Mouse (Mus musculus) cerebellum, adult 2 months (tissue): Measurements from ENCODE around the gene Hdac1. TPM values are rescaled to one million over a fixed set of nuclear protein-coding genes. Genes with fewer than 3 reads are reported as not detected.

Source experiments
- DNase-seq, 2 experiments: peaks; one replicate each; pipeline ENCODE4 v3.0.0; 2021
- H3K27ac ChIP-seq: fragments of 200-500 bp; 2 replicates; pipeline ENCODE4 v1.5.1; 2012; ENCODE audit warnings: low read length, control low read depth, inconsistent platforms; ENCODE audit not compliant: insufficient read depth
- H3K27me3 ChIP-seq: fragments of 200-500 bp; 2 replicates; pipeline ENCODE4 v1.6.1; 2012; ENCODE audit warnings: inconsistent platforms, mild to moderate bottlenecking, low read length, moderate library complexity; ENCODE audit not compliant: control insufficient read depth, insufficient read depth
- H3K4me1 ChIP-seq: fragments of 200-500 bp; 2 replicates; pipeline ENCODE4 v1.6.1; 2011; ENCODE audit warnings: low read length; ENCODE audit not compliant: control insufficient read depth, insufficient read depth
- H3K4me3 ChIP-seq: fragments of 200-500 bp; replicated peaks from 2 replicates; pipeline ENCODE3; 2011; ENCODE audit warnings: mild to moderate bottlenecking, low read depth, low read length, control low read depth; ENCODE audit not compliant: insufficient read depth
- CTCF ChIP-seq: fragments of 200-500 bp; IDR thresholded peaks from 2 replicates; pipeline ENCODE4 v1.5.1; 2011; ENCODE audit warnings: low read depth, mild to moderate bottlenecking, control low read depth, low read length, moderate library complexity, borderline replicate concordance; ENCODE audit not compliant: insufficient read depth
- POLR2A ChIP-seq: fragments of 200-500 bp; IDR thresholded peaks from 2 replicates; pipeline ENCODE4 v1.6.1; 2011; ENCODE audit warnings: low read length, control low read depth, borderline replicate concordance; ENCODE audit not compliant: insufficient read depth
- WGBS: fragments of 180-500 bp; shearing (Covaris S2); methylation state at CpG from one replicate; pipeline ENCODE4 v1.1.7; 2018; 5-methylcytosine and 5-hydroxymethylcytosine counted together
- polyA plus RNA-seq: library from polyadenylated mRNA; depleted of rRNA; stranded (reverse); fragments of >200 nt; gene quantifications from 2 replicates; pipeline ENCODE4 v1.2.3, GENCODE M21; 2012

The Hdac1 gene
- polyA plus RNA-seq, 1 experiment, result 61.5 TPM

GRCm38 (mm10) chr4:129513891-129514290, 28.6 kb downstream of the Hdac1 start:
- H3K4me3 ChIP-seq, result peak overlapping the region; percentile 32
- DNase-seq, result no peak
- WGBS, result 1% methylated on average over 52 of the region's 57 CpGs
- peaks cover 3% of the 10 kb centered on the region; the same call in 1 of the 2 replicates for H3K27me3 ChIP-seq
- no peak overlapping the region for H3K27ac ChIP-seq
- no peaks in the 10 kb centered on the region for H3K4me1 ChIP-seq
- no peak for TF ChIP-seq CTCF
- no peak for TF ChIP-seq POLR2A

DNA sequence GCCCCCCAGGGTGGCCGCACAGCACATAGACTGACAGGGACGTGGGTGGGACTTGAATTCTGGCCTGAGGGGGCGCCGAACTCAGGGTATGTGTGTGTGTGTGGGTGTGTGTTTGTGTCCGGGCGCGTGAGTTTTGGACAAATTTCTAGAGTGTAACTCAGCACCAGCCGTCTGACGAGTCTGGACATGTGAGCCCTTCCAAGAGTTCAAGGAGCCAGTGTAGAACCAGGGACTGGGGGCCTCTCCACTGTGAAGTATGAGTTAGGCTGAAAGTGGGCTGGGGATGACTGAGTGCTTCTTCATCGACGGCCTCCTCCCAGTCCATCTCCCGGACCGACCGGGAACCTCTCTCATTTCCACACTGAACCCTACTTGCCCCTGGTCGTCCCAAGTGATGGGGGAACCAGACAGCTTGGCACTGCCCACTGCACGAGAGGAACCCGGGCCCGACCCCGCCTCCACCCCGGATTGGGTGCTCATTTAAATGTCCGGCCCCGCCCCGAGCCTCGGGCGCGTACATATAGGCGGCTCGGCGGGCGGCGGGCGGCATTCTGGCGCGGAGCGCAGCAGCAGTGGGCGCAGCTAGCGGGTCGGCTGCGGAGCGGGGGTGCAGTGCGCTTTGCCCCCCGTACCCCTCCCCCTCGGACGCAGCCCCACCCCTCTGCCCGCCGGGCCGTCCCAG, 29.3 kb downstream of the Hdac1 start, which contains the start of gene Marcksl1:
Marcksl1 (plus strand) TSS at position 496 of the 682 bp plus-strand sequence.
- 12% methylated on average over 46 of the region's 47 CpGs for WGBS
- Histone ChIP-seq H3K27me3 (peaks cover 3% of the 10 kb centered on the region; the same call in 1 of the 2 replicates), H3K27ac (no peak within 1 kb of the TSS), H3K4me3 (peak within 1 kb of the TSS; percentile 32), H3K4me1 (no peaks in the 10 kb centered on the region)
- peak; percentile 29 to 38 for DNase-seq
- TF ChIP-seq POLR2A (no peak), CTCF (no peak)

GRCm38 (mm10) chr4:129511413-129512096, 31.0 kb downstream of the Hdac1 start:
- TF ChIP-seq POLR2A (no peak), CTCF (no peak)
- no peaks in the 10 kb centered on the region for H3K4me1 ChIP-seq
- H3K27ac ChIP-seq, result peak overlapping the region; percentile 43; the same call in 1 of the 2 replicates
- peaks cover 3% of the 10 kb centered on the region; the same call in 1 of the 2 replicates for H3K27me3 ChIP-seq
- no peak overlapping the region for H3K4me3 ChIP-seq
- DNase-seq, result no peak
- 48% methylated on average over 6 of the region's 6 CpGs for WGBS

- Histone ChIP-seq H3K4me1 (no peaks in the 10 kb centered on the region), H3K27me3 (peaks cover 3% of the 10 kb centered on the region; the same call in 1 of the 2 replicates), H3K27ac (peak overlapping the region; percentile 26; the same call in 1 of the 2 replicates), H3K4me3 (no peak overlapping the region)
- no peak for TF ChIP-seq POLR2A
- TF ChIP-seq CTCF, result no peak
- no peak for DNase-seq
- WGBS, result 69% methylated on average over 6 of the region's 6 CpGs
Observed at GRCm38 (mm10) chr4:129510723-129511412, 31.6 kb downstream of the Hdac1 start.

GRCm38 (mm10) chr4:129509650-129510049, 32.9 kb downstream of the Hdac1 start:
- DNase-seq, result no peak
- 96% methylated on average over 3 of the region's 3 CpGs for WGBS
- TF ChIP-seq CTCF (no peak), POLR2A (no peak)

GRCm38 (mm10) chr4:129508834-129509600, 33.5 kb downstream of the Hdac1 start:
- peaks cover 2% of the 10 kb centered on the region; the same call in 1 of the 2 replicates for H3K27me3 ChIP-seq
- H3K4me1 ChIP-seq, result no peaks in the 10 kb centered on the region
- DNase-seq, result no peak
- WGBS, result 25% methylated on average over 15 of the region's 15 CpGs
- no peak overlapping the region for H3K27ac ChIP-seq
- no peak for TF ChIP-seq CTCF
- no peak for TF ChIP-seq POLR2A
- no peak overlapping the region for H3K4me3 ChIP-seq

More at GRCm38 (mm10) chr4:129509650-129510049, 32.9 kb downstream of the Hdac1 start:
- H3K27me3 ChIP-seq, result peaks cover 3% of the 10 kb centered on the region; the same call in 1 of the 2 replicates
- no peaks in the 10 kb centered on the region for H3K4me1 ChIP-seq
- no peak overlapping the region for H3K4me3 ChIP-seq
- no peak overlapping the region for H3K27ac ChIP-seq

GRCm38 (mm10) chr4:129508237-129508515, 34.3 kb downstream of the Hdac1 start:
- no peak overlapping the region for H3K4me3 ChIP-seq
- TF ChIP-seq POLR2A (no peak), CTCF (no peak)
- H3K4me1 ChIP-seq, result no peaks in the 10 kb centered on the region
- WGBS, result 68% methylated on average over 3 of the region's 3 CpGs
- H3K27me3 ChIP-seq, result no peaks in the 10 kb centered on the region
- DNase-seq, result no peak
- H3K27ac ChIP-seq, result no peak overlapping the region
